Mouse (Mus musculus): ENCODE data around the gene Lyzl6.
"Not testable (repeated sequence)": the region's sequence is repeated elsewhere in the genome, so short reads cannot be mapped to it uniquely, and the experiment has no call there.

The Lyzl6 gene

DNA sequence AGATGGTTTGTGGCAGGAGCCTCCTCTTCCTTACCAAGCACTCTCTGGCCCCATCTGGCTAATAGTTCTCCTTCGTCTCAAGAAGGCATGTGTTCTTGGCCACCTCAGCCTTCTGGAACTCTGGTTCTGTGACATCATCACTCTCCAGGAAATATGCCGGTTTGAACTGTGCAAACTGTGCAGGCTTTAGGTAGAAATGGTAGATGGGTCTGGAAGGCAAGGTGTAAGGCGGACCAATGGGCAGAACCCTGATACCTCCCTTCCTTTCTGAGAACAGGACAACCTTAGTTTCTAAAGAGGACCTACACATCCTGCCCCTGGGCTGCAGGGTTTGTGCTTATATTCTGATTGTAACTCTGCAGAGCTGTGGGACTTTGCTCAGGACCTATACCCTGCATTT lies at the start of gene Lyzl6:
Lyzl6 (minus strand) TSS at position 101 of the 400 bp plus-strand sequence.
- DNase-seq (ENCODE audit: low read depth, low spot score) = no peak

DNA sequence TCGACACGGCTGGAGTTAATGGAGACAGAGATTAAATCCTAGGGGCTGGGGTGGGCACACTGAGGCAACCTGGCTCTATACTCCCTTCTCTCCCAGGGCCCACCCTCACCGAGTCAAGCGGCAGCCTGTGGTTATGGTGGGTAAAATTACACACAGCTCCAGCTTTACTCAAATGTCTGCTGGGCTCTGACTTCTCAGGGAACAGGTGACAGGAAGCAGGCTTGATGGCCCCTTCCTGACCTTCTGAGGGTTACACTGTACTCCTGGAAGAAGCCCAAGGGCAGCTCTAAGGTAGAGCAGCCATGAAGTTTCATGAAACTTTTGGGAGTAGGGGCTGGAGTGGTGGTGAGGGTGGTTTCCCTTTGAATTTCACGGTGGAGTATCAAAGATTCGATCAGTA lies 48.0 kb upstream of the Lyzl6 start:
- no peak for DNase-seq (ENCODE audit: low read depth, low spot score)

DNA sequence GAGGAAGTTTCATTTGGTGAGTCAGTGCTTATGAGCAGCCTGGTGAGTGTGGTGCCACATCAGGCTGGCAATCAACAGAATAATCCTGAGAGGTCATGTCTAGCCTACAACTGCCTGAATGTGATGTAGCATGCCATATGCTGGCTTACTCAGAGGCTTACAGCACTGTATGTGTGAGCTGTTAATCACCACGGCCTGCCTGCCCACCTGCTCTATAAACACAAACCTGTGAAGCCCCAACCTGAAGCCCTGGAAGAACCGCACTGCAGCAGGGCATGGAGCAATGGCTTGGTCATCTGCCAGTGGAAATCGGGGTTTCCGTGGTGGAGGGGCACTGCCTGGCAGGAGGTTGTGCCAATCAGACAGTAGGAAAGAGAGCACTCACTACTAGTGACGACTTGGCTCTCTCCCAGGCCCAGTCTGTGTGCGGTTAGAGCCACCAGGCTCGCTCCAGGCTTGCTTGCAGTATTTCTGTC lies 46.6 kb upstream of the Lyzl6 start:
- DNase-seq (ENCODE audit: low read depth, low spot score) = no peak

DNA sequence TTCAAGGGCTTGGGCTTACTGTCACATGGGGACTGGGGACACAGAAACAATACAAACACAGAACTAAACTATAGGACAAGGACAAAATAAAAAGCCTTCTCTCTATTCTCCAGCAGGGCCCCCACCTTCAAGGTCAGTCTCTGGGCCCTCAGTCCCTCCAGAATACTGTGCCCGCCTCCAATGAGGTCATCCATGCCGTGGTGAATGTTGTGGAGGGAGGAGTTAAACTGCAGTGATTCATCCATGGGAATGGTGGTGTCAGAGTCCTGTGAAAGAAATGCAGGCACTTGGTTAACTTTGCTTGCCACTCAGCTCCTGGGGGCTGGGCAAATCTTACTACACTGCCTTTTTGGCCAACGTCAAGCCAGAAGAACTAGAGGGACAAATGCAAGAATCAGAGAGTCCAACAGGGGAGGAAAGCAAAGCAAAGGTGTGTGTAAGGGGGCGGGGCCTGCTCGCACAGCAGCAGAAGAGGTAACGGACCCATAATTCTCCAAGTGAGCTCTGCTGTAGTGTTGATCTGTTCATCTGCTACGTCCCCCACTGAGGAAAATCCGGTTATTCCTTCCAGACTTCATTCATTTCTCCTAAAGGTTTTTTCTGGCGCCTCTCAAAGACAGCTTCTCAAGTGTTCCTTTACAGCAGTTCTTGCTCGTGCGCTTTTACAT lies 45.1 kb upstream of the Lyzl6 start:
- no peak for DNase-seq (ENCODE audit: low read depth, low spot score)

DNA sequence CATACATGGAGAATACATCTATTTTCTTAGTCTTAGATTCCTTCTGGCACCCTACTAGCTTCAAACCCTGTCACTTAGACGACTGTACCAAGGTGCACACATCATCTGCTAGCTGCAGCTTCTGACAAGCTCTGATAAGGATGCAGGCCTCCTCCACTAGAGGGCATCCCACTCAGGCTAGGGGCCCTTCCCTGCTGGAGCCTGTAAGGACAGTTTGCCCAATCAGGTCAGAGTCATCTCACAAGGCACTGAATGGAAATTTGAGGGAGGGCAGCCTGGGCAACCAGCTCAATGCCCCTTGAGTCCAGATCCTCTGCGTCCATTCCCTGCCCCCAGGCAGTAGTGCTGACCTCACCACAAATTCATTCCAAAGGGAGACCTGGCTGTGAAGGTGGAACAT lies 38.4 kb upstream of the Lyzl6 start:
- not testable (repeated sequence) for DNase-seq (ENCODE audit: low read depth, low spot score)

DNA sequence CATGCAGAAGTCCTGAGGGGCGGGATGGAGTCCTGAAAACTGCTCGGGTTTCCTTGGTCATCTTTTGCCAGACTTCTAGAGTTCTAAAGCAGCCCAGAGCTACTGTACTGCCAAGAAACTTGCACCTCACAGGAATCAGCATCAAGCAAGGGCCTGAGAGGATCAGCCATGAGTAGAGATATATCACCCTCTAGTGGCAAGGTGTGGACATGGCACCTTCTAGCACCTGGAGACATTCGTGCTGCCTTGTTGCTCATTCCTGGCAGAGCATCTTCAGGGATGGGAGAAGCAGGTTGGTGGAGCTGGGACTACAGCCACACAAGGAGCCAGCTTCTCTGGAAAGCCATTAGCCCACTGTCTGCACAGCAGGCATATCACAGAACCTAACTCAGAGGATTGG lies 36.9 kb upstream of the Lyzl6 start:
- DNase-seq (ENCODE audit: low read depth, low spot score) = peak; percentile 42

DNA sequence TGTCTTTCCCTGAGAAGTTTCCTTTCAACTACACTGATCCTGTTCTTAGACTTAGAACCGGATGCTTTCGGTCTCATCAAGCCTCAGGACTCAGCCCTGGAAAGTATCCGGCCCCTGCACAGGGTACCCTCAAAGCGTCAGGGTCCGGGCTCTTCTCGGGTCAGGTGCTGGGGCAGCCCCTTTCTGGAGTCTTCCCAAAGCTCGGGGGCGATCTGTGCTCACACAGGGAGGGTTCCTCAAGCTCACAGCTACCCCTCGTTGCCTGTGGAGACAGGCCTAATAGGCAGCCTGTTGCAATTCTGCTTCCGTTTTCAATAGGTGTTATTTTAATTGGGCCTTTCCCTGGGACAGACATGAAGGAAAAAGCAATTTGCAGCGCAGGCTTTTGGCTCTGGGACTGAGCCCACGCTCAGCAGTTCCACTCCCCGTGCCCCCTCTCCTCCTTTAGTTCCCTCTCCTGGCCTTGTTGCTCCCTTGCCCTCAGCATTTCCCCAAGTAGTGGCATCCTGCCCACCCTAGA lies 28.3 kb upstream of the Lyzl6 start:
- no peak for DNase-seq (ENCODE audit: low read depth, low spot score)

DNA sequence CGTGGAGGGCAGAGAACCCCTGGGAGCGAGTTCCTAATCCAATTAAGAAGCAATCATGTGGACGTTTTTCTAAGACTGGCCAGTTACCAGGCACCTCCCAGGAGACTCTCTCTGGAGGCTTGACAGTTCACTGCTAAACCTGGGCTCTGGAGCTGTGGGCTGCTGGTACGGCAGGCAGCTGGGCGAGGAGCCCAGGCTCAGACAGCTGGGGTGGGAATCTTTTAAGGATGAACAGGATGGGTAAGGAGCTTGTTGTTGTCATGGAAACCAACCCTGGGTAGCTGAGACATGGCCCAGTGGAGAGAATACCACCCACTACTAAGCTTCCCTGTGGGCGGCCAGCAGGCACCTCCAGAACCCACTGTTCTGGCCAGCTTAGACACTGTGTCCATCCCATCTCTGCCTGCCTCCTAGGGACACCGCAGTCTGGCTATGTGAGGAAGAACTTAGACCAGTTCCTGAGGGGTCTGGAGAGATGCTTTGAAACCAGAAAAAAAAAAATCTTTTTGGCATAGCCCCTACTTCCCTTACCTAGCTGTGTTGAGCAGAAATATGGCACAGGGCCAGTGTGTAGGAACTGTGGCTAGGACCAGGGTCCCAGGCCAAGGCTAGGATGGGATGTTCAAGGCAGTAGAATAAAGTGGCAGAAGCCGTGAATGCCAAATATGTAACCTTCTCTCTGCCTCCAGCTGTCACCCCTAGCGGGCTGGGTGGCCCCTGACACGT lies 27.7 kb upstream of the Lyzl6 start:
- DNase-seq (ENCODE audit: low read depth, low spot score) = no peak

DNA sequence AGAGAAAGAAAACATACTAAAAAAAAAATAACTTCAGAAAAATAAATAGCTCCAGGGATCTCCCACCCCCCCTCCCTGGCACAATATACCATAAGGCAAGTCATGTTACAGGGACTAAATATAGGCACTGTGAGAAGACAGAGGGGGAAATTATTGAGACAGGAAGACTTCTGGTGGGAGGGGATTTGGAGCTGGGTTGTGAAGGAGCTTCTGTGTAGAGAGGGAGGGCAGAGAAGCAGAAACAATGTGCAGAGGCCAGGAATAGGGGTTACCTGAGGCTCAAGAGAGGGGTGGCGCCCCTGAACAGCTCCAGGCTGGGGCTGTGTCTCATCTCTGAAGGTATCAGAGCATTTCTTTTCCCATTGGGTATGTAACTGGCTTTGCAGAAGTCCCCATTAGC lies 27.0 kb upstream of the Lyzl6 start:
- no peak for DNase-seq (ENCODE audit: low read depth, low spot score)

DNA sequence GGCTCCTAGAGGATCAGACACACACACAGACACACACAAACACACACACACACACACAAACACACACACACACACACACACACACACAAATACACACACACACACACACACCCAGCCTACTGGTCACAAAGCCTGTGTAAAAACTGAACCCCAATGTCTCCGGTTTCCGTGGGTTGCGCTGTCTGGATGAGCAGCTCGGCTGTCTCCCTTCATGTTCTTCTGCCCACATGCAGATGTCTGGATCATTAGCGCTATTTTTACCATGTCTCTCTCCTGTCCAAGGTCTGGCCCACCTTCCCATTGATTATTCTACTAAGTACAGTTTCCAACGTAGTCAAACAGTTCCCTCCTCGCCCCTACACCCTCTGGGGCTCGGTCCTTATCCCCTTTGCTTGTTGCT lies 24.4 kb upstream of the Lyzl6 start:
- DNase-seq (ENCODE audit: low read depth, low spot score) = no peak

DNA sequence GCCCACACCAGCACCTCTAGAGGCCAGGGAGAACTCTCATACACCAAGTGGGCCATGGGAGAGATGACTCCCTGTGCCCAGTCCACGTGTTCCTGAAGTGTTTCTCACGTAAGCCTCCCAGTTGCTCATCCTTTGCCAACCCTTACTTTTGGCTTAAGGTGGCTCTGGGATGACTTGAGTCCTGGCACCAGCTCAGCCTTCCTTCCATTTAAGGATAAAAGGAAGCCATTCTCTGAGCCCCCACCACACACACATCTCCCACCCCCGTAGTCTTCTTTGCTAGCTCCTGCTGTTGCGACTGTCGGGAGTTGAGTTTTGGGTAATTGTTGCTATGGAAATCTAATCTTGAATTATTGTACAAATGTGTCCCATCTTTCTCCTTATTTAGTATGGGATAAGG lies 23.9 kb upstream of the Lyzl6 start:
- no peak for DNase-seq (ENCODE audit: low read depth, low spot score)

DNA sequence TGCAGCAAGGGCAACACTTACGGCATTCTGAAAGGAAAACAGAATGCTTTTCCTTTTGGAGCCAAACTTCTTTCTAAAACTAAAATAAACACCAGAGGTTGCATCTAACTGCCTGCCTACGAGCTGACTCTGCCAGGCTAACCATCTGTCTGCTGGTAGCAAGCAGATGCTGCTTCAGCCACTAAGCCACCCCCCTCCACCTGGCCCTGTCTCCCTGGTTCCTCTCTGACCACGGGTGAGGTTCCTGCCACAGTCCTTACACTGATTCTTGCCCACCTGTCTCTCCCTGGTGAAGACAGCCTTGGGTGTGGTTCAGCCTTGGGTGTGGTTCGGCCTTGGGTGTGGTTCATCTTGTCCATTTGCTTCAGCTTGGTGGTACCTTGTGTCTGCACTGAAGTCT lies 23.2 kb upstream of the Lyzl6 start:
- DNase-seq (ENCODE audit: low read depth, low spot score) = no peak

DNA sequence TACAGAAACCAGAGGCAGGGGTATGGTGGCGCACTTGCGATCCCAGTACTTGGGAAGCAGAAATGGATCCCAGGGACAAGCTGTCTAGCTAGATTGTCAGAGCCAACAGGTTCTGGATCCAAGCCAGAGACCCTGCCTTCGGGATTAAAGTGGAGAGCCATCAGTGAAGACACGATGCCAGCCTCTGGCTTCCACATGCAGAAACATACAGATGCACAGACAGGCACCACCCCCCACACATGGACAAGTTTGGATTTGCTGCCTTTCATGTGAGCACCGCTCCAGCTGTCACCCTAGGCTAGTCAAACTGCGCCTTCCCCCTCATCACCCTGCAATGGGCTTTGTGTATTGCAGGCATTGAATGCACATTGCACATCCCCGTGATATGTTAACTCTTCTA lies 19.5 kb upstream of the Lyzl6 start:
- no peak for DNase-seq (ENCODE audit: low read depth, low spot score)

DNA sequence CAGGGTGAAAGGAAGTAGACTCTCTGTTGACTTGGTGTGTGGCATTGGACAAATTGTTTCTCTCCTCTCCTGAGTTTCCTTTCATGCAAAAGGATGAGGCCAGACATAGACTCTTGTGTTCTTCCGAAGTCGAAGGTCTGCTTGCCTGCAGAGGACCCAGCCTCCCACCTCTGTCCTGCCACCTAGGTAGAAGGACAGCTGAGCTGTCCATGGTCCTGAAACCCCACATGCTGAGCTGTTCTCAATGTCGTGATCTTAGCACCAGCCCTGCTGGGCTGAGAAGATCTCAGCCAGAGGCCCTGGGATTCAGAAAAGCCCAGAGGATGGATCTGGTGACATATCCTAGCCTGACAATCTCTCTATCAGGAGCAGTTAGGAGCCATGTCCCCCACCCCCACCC lies 17.8 kb upstream of the Lyzl6 start:
- no peak for DNase-seq (ENCODE audit: low read depth, low spot score)

DNA sequence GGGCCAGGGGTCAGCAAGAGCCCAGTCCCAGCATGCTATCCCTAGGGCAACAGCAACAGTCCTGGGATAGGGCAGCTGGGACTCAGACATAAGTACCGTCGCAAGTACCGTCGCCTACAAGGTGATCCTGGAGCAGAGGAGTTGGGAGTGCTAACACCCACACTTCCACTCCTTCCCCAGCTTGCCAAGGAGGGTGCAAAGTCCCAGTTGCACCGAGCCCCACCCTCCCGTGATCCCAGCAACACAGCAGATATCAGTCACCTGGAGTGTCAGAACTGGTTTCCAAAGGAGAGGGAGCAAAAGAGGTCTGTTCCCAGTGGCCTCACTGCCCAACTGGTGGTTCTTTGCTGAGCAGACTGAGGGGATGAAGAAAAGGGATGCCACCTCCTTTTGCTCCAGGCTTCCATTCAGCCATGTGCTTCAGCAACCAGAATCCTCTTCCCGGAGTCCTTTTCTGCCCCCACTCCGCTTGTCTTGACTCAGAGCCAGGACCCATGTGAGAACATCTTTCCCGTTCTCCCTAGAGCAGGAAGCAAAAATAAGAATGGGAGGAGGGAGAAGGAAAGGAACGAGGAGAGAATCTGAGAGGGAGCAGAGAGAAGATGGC lies 14.8 kb upstream of the Lyzl6 start:
- no peak for DNase-seq (ENCODE audit: low read depth, low spot score)

DNA sequence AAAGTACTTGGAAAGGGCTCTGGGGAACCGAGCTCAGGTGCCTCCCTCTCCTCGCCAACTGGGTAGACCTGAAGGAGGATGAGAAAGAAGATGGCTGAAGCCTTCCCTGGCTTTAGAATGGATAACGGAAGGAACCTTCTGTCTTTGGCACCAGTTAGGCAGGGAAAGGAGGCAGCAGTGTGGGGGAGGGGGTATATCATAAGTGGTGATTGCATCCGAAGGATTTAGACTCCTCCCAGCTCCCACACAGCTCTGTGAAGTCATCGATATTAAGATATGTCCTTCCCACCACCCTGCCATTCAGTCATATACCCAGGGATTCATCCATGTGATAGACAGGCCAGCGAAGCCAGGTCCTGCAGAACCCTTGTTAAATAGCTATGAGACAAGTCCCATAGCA lies 12.7 kb upstream of the Lyzl6 start:
- no peak for DNase-seq (ENCODE audit: low read depth, low spot score)

DNA sequence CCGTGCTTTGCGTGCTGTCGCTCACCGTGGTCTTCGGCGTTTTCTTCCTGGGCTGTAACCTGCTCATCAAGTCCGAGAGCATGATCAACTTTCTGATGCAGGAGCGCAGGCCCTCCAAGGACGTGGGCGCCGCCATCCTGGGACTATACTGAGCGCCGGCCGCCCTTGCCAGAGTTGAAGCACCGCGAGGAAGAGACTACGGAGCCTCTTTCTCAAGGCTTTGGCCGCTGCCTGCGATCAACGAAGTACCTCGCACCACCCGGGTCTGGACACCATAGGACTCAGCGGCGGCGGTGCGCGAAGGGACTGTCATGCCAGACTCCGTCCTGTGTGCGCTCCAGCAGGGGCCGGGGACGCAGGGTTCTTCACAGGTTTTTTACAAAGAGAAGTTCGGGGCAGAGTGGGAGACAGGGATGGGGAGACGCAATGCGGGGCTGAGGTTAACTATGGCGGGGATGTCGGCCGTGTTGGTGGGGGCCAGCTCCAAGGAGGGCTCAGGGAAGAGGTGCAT lies 11.3 kb upstream of the Lyzl6 start:
- no peak for DNase-seq (ENCODE audit: low read depth, low spot score)

DNA sequence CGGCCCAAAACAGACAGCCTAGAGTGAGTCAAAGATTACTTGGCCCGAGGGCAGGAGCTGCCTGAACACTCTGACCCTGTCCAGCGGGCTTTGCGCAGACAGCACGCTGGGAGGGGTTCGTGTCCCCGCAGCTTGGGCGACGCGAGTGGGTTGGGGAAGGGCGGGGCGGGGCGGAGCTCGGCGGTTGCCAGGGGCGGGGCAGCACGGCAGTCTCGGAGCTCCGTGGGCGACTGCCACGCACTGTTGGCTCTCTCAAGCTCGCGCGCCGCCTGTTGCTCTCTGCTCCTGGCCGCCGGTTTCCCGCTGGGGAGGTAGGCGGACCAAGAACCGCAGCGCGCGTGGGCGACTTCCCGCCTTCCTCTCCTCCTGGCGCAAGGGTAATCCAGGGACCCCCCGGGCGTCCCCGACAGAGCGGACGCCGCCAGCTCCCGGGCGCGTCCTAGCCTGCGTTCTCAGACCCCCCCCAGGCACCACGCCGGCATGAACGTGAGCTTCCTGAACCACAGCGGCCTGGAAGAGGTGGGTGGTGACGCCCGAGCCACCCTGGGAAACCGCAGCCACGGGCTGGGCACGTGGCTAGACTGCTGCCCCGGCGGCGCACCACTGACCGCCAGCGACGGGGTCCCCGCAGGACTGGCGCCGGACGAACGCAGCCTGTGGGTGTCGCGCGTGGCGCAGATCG lies 10.8 kb upstream of the Lyzl6 start, which contains the start of gene Rprml:
Rprml (plus strand) TSS at position 270 of the 682 bp plus-strand sequence.
- no peak for DNase-seq (ENCODE audit: low read depth, low spot score)

DNA sequence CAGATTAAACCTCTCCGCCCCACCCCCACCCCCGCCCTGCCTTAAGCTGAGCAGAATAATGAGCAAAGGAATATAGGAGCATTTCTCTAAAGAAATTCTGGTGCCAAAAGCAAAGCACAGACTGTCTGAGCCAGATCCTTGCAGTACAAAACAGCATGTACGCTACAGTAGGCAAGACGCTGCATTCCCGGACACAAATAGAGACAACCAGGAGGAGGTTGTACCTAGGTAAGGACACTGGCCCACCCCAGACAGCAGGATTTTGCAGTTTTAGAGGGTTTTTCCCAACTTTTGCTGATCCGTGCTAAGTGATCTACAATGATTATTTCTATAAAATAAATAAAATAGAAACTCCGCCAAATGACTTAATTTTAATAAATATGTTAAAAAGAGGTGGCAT lies 10.0 kb upstream of the Lyzl6 start:
- no peak for DNase-seq (ENCODE audit: low read depth, low spot score)

DNA sequence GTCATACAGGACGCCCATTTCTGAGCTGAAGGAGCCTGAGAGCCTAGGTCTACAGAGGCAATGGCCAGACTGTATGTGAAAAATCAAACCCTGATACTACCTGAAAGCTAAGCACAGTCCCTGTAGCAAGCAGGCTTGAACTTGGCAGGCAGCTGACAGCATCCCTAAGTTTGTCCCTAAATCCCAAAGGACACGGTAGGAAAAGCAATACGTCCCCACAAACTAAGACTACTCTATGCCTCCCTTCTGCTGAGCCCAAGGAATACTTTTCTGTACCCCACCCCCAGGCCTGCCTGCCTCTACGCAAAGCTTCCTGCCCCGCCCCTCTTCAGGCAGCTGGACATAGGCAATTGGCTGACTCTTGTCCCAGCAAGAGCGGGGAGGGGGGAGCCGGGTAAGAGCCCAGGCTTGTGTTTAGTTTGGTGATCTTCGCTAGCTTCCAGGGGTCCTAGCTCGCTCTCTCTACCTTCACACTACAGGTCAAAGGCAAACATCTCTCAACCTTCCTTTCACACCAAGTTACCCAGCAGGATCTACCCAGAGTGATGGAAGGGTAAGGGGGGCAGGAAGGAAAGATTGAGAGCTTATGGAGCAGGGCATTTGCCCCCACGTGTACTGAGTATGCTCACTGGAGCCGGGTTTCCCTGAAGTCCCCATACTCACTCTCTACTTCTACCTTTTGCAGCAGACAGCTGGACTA lies 9.4 kb upstream of the Lyzl6 start:
- no peak for DNase-seq (ENCODE audit: low read depth, low spot score)

DNA sequence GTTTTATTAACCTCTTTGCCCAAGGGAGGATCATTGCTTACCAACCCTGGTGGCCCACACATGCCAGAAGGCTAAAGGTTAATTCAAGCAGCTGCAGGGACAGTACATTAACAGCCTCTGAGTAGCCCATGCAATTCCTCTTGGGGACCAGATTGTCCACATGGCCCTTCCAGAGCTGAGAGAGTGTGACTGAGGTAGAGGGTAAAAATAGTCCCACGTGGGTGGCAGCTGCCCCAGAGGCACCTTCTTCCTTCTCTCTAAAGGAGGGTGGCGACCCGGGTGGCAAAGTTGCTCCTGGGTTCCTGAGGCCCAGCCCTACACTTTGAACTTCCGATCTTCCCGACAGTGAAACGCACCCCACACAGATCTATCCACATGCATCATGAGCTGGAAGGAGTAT lies 7.6 kb upstream of the Lyzl6 start:
- DNase-seq (ENCODE audit: low read depth, low spot score) = no peak

Measured in retina, adult 2 months (tissue).